Mouse (Mus musculus) T-helper 17 cell (primary cell): ENCODE measurements around the gene Foxo4.

Source experiments
- in situ Hi-C, 2 experiments: fragments of 300-600 bp; cut with MboI, MseI; formaldehyde crosslinking; loops; 1 replicate in 1 of 2; 2 replicates in 1 of 2; pipeline ENCODE4 v1.15.1; 2025; ENCODE audit warnings: high pct_unique_total_duplicates in 2 of 2

The Foxo4 gene

DNA sequence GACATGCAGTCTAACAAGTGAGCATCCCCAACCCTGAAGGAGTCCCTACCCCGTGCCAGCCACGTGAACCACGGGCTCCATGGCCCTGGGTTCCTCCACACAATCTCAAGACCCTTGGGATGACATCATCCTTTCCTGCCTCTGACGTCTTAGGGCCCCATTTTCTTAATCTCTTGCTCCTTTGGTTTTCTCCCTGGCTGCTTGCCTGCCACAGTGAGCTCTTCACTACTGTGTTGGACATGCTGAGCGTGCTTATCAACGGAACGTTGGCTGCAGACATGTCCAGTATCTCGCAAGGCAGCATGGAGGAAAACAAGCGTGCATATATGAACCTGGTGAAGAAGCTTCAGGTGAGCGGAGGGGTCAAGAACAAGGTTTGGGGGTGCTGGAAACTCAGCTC is 35.8 kb downstream of the Foxo4 start:
- in situ Hi-C loops = no loop called here

DNA sequence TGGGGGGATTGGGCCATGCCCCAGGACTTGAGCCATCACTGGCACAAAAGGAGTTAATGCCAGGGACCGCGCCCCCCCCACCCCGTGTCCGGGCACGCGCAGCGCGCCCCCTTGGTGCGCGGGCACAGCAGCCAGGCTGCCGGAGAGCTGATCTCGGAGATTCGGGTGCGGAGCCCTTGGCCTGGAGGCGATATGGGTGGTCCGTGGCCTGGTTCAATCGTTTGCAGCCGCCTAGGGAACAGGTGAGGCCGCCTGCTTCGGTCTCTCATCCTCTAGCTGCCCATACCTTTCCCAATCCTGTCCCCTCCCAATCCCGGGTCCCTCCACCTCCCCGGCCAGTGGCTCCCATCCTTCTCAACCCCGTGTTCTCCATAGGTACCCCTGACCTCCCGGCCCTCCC is 44.7 kb downstream of the Foxo4 start, which contains the start of gene Nlgn3:
Gene Nlgn3 (plus strand): TSS at position 114 of the 400 bp plus-strand sequence.
- in situ Hi-C loops = no loop called here

DNA sequence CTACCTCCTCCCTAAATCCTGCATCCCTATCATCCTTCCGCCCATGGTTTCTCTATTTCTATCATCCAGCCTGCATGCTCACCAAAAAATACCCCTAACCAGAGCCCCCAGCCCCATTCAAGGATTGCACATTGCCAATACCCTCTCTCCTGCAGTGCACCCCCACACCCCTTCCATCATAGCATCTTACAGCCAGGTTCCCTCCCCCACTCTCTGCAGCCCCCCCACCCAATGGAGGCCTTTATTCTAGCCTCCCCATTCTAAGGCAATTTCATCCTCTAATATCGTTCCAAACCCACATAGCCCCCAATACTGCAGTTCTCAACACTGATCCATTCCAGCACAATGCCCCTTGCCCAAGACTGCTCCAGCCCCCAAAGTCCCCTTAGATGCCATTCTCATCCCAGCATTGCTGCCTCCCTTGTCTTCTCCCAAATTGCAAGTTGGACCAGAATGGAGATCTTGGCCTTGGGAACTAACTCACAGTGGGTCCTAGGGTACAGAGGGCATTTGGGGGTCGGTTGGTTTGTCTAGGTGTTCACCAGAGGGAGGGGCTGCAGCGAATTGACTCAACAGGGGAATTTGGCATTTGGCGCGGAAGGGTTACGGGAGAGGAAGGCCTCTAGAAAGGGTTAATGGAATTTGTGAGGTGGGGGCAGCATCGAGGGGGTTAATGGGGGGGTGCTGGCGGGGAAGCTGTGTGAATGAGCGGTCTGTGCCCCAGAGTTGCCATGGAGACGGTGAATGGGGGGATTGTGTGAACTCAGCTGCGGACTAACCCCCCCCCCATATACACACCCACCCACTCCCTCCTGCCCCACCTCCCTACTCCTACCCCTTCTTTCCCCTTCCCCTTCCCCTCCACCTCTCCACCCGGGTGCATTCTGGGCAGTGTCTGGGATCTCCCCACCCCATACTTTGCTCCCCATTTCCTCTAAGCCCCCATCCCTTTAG is 45.4 kb downstream of the Foxo4 start:
- in situ Hi-C loops = no loop called here

DNA sequence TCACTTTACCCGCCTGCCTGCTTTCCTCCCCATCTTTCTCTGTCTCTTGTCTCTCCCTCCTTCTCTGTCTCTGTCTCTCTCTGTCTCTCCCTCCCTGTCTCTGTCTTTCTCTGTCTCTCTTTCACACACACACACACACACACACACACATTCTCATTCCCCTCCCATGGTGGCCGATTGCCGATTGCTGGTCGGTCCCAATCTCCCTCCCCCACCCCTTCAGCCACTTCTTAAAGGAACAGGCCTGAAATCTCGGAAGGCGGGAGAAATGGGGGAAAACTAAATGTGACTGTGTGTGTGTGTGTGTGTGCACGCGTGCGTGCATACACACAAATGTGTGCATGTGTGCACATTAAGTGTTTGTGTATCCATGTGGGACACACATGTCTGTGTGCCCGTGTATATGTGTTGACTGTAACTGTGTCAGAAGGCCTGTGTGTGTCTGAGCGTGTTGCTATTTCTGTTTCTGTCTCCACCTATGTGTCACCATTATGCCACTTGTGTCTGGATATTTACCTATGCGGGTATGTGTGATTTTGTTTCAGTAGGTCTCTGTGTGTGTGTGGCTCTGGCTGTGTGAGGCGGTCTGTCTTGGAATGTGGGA is 46.2 kb downstream of the Foxo4 start:
- in situ Hi-C loops = no loop called here

DNA sequence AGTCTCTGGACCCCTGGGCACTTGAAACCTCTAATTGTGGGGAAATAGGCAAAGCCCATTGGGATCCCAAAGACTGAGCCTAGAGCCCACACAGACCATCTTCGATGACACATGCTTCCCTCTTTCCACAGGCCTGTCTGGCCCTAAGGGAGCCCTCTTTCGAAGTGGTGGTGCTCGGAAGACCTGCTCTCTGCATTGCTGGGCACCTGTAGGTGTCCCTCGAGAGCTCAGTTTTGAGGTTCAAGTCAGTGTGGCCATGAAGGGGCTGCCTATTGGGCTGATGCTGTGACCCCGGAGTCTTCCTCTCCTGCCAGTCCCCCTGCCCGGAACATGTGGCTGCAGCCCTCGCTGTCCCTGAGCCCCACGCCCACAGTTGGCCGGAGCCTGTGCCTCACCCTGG is 47.3 kb downstream of the Foxo4 start:
- in situ Hi-C loops = no loop called here

DNA sequence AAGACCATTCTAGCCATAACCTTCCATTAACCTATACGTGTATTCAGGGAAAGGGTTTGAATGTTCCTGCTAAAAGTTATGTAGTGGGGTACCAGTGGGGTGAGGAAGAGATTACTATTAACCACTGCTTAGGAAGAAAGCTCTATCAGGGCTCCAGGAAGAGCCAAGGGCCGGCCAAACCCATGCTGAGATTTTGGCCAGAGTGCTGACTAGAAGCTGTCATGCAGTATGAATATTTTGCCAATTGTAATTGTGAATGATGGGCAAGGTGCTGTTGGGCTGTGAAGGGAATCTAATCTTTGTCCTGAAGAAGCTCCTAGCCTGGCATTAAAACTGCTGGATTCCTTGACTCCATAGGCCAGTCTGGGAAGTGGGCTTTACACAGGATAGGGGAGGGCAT is 50.3 kb downstream of the Foxo4 start:
- in situ Hi-C loops = no loop called here

DNA sequence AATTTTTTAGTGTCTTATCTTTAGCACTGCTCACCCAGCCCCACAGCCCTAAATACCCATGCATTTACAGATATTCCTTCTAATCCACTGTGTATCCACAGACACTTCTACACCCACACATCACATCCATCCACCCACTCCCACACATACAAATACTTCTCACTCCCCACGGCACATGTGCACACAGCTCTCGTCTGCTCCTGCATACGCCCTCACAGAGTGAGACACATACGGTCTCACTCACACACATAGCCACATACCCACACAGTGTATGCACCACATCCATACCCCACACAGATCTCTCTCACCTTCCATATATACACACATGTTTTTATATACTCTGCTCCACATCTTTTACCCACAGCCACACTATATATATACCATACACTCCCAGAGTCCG is 55.0 kb downstream of the Foxo4 start:
- in situ Hi-C loops = no loop called here
